Mouse (Mus musculus) B cell, adult 2 months (primary cell): ENCODE measurements at regions not wholly inside any gene's neighbourhood (a gene's known extent, or its start where the extent isn't known, plus 50 kb on each side); places are given as distances from the start of the nearest gene placed in this dataset.
"Not testable (repeated sequence)": the region's sequence is repeated elsewhere in the genome, so short reads cannot be mapped to it uniquely, and the experiment has no call there.

Source experiments
- DNase-seq, 2 experiments: peaks; one replicate each; pipeline ENCODE4 v3.0.0; 2022

GRCm38 (mm10) chr11:63211501-63211900, 82.7 kb downstream of the Pmp22 start:
- no peak for DNase-seq

- DNase-seq, result peak; percentile 68 to 69
Measured at GRCm38 (mm10) chr11:63213043-63213442, 84.3 kb downstream of the Pmp22 start.

- DNase-seq, result no peak
Measured at GRCm38 (mm10) chr11:63213901-63214425, 85.2 kb downstream of the Pmp22 start.

- no peak for DNase-seq
Measured at GRCm38 (mm10) chr11:63215993-63216392, 87.2 kb downstream of the Pmp22 start.

- DNase-seq, result no peak
Measured at GRCm38 (mm10) chr11:63217049-63217448, 88.3 kb downstream of the Pmp22 start.

- no peak for DNase-seq
Measured at GRCm38 (mm10) chr11:63226471-63226870, 97.7 kb downstream of the Pmp22 start.

DNA sequence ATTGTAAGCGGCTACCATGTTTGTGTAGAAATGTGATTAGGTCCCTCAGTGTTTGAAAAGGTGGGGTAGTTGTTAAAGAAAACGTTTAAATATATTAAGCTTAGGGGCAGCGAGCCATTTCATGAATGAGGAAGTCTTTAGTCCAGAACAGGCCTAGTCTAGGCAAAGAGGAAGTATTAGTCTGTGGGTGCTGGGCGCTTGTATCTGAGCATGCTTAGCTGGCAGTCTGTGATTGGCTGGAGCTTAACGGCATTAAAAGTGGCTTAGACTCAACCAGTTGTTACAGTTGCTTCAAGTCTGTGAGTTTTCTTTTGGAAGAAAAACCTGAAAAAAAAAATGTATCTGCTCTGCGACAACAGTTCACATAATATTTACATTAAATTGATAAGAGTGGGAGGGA, 102.0 kb downstream of the Pmp22 start:
- peak; percentile 7 to 8 for DNase-seq

DNA sequence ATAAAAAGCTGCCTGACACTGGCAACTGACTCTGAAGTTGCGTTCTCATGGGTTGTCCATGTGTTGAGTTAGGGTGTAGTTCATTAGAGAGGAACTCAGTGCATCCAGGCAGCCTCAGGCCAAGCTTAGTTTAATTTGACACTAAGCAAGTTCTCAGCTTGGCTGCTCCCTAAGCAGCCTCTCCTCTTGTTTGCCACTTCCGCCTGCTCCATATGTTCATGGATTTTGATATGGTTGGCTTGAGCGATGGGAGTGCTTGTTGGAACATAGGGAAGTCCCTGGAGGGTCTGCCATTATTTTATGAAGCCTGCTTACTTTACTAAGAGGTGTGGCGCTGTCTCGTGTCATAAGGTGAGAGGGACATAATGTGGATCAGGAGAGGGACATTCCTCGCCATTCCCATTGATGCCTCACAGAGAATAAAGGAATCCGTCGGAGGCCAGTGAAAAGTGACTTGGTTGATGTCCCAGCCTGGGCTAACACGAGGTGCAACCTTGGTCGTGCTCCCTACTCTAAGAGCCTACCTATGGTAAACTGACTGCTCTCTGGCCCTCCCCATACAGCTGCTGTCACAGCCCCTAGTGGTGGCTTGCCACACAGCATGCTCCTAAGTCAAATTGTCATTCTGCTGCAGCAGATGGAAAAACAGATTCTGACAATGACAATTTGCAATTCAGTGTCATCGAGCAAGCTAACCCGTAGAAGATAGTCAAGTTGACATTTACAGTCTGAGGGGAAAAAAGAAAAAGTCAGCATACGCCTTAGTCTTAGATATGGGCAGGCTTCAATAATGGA, 104.6 kb downstream of the Pmp22 start:
- DNase-seq, result no peak

- DNase-seq, result no peak
Measured at GRCm38 (mm10) chr11:63234481-63234880, 105.7 kb downstream of the Pmp22 start.

DNA sequence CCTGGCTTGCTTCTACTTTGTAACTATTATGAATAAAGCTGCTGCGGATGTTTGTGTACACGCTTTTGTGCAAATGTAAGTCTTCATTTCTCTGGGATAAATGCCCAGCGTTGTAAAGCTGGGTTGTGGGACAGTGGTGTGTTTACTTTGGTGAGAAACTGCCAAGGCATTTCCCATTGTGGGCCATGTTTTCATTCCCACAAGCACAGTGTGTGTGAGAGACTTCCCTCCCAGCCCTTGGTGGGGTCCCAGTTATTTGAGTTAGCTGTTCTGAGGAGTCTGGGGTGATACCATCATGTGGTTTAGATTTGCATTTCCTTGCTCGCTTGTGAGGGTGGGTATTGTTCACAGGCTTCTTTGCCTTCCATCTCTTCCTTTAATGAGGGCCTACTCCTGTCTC, 109.9 kb downstream of the Pmp22 start:
- no peak for DNase-seq

DNA sequence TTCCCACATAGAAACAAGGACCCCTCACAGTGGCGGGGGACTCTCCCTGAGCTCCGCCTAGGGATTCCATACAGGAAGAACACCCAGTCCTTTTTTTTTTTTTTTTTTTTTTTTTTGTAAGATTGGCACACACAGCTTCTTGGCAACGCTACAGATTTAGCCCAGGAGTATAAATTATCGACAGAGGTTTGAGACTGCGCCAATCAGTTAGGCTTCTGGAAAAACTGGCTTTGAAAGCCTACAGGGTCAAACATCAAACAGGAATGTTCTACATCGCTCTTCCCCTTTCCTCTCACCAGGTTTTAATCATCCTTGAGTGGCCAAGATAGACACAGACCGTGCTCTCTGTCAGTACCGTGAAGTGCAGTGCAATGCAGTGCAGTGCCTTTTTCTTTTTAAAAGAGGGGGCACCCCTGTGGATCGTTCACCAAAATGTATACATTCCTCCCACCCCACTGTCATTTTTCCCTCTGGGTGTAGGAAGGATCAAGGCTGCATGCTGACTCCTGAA, 115.2 kb downstream of the Pmp22 start:
- no peak for DNase-seq

- no peak for DNase-seq
Measured at GRCm38 (mm10) chr11:63245041-63245440, 116.3 kb downstream of the Pmp22 start.

- no peak for DNase-seq
Measured at GRCm38 (mm10) chr11:63246052-63246661, 117.4 kb downstream of the Pmp22 start.

GRCm38 (mm10) chr11:63252012-63252856, 123.5 kb downstream of the Pmp22 start:
- DNase-seq, result no peak

- DNase-seq, result no peak
Measured at GRCm38 (mm10) chr11:63252968-63253602, 124.3 kb downstream of the Pmp22 start.

- DNase-seq, result no peak
Measured at GRCm38 (mm10) chr11:63264432-63265061, 135.8 kb downstream of the Pmp22 start.

DNA sequence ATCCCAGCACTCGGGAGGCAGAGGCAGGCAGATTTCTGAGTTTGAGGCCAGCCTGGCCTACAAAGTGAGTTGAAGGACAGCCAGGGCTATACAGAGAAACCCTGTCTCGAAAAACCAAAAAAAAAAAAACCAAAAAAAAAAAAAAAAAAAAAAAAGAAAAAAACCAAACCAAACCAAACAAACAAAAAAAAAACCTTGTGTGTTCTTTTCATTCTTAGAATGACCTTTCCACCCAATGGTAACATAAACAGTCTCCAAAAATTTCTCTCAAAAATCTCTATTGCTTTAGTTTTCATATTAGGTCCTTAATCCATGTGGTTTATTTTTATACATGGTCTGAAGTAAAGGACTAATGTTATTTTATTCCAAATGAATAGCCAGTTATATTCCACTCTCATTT, 137.5 kb downstream of the Pmp22 start:
- not testable (repeated sequence) for DNase-seq

GRCm38 (mm10) chr11:63276641-63277040, 147.9 kb downstream of the Pmp22 start:
- no peak for DNase-seq

- no peak for DNase-seq
Measured at GRCm38 (mm10) chr11:63281839-63282238, 153.1 kb downstream of the Pmp22 start.

DNA sequence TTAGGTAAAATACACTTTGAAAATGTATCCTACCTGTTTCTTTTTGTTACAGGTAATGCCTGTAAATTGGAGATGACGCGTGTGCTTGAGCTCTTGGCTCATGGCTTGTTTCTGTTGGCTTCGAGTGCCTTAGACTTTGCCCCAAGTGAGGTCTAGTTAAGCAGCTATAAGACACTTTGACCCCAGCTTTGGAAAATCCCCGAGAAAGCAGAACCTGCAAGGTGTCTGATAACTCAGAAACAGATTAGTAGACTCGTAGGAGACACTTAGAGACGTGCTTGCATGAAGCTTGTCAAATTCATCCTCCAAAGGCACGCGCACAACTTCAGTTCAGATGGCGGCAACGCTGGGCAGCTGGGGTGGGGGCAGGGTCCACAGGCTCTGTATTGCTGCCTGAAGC, 153.8 kb downstream of the Pmp22 start:
- no peak for DNase-seq

GRCm38 (mm10) chr11:63286026-63286425, 157.2 kb downstream of the Pmp22 start:
- no peak for DNase-seq

DNA sequence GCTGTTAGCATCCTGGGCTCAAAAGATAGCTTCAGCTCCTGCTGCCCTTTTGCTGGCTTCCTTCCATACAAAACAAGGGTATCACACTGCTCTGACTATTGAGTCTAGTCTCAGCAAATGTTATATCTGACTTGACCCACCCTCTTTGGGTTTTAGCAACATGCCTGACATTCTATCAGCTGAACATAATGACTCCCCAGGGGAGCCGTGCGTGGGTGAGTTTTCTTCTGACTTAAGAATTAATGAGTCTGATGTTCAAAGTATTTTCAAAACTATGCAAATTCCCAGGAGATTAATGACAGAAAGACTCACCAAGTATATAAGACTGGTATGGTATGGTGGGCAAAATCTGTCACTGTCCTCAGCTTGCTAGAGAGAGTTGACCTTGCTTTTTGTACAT, 159.0 kb downstream of the Pmp22 start:
- DNase-seq, result no peak
